Mouse (Mus musculus) kidney, postnatal 0 days (tissue): ENCODE data around the gene Bcl2l13. TPM values are rescaled to one million over a fixed set of nuclear protein-coding genes. Genes with fewer than 3 reads are reported as not detected.

Experiments
- ATAC-seq: fragments of 200-750 bp; cut with Nextera tagmentation; replicated peaks from 2 replicates; pipeline ENCODE4 v1.8.0; 2017; ENCODE audit warnings: low read depth, moderate number of reproducible peaks, moderate TSS enrichment, moderate library complexity; ENCODE audit not compliant: low FRiP score
- DNase-seq: peaks from one replicate; pipeline ENCODE4 v3.0.0-alpha.2; 2016; ENCODE audit warnings: low spot score
- H3K27ac ChIP-seq: fragments of 300-500 bp; sonication (generic); 2 replicates; pipeline ENCODE4 v1.5.1; 2014; ENCODE audit warnings: mild to moderate bottlenecking
- H3K27me3 ChIP-seq: fragments of 300-500 bp; sonication (generic); 2 replicates; pipeline ENCODE4 v1.6.1; 2014; ENCODE audit warnings: low read length, mixed read lengths; ENCODE audit not compliant: insufficient read depth
- H3K36me3 ChIP-seq: fragments of 300-500 bp; sonication (generic); 2 replicates; pipeline ENCODE4 v1.6.1; 2014; ENCODE audit warnings: low read length, mixed read lengths; ENCODE audit not compliant: insufficient read depth
- H3K4me1 ChIP-seq: fragments of 300-500 bp; sonication (generic); replicated peaks from 2 replicates; pipeline ENCODE4 v1.6.1; 2014; ENCODE audit warnings: antibody characterized with exemption, low read length, mixed read lengths; ENCODE audit not compliant: insufficient read depth
- H3K4me2 ChIP-seq: fragments of 300-500 bp; sonication (generic); 2 replicates; pipeline ENCODE4 v1.6.1; 2014; ENCODE audit warnings: mild to moderate bottlenecking, low read length, moderate library complexity, mixed read lengths
- H3K4me3 ChIP-seq: fragments of 300-500 bp; sonication (generic); replicated peaks from 2 replicates; pipeline ENCODE4 v1.5.1; 2014; ENCODE audit warnings: low read depth, low read length
- H3K9ac ChIP-seq: fragments of 300-500 bp; sonication (generic); 2 replicates; pipeline ENCODE4 v1.6.1; 2014; ENCODE audit warnings: low read depth, low read length
- H3K9me3 ChIP-seq: fragments of 300-500 bp; sonication (generic); replicated peaks from 2 replicates; pipeline ENCODE4 v1.6.1; 2016; ENCODE audit warnings: low read length, inconsistent platforms, mixed read lengths
- CTCF ChIP-seq: IDR thresholded peaks from 2 replicates; pipeline ENCODE4 v1.5.1; 2016; ENCODE audit warnings: antibody characterized with exemption, low read depth, mild to moderate bottlenecking, moderate library complexity
- WGBS: fragments of 180-500 bp; shearing (Covaris S2); extraction: QIAGEN DNeasy Blood & Tissue Kit; methylation state at CpG from one replicate; pipeline ENCODE4 v1.1.7; 2014; 5-methylcytosine and 5-hydroxymethylcytosine counted together
- polyA plus RNA-seq: library from polyadenylated mRNA; unstranded; fragments of >200 nt; fragmentation: Nextera tagmentation; extraction: Ambion mirVana; gene quantifications from 2 replicates; pipeline ENCODE4 v1.2.1, GENCODE M21; 2015

The Bcl2l13 gene
- polyA plus RNA-seq, 1 experiment from 2014 or later = 22.4 TPM

DNA sequence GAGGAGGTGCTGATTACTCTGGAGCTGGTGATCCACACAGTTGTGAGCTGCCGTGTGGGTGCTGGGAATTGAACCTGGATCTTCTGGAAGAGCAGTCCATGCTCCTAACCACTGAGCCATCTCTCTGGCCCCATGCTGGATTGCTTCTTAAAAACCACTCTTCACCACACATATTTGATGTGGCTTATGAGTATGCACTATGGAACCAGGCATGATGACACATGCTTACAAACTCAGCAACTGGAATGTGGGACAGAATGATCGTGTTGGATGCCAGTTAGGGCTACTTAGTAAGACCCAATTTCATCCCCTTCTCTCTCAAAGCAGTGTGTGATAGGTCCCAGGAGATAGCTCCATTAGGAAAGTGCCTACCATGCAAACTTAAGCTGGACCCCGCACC, 24.1 kb downstream of the Bcl2l13 start:
- WGBS = 94% methylated on average over 3 of the region's 3 CpGs
- H3K9me3 ChIP-seq = no peaks in the 10 kb centered on the region
- no peak overlapping the region for H3K27ac ChIP-seq
- 0 out of 2 replicates have a peak, but pooled peaks cover 3% of the 10 kb centered on the region for H3K36me3 ChIP-seq
- H3K27me3 ChIP-seq = no peaks in the 10 kb centered on the region
- no peak overlapping the region for H3K9ac ChIP-seq
- no peak for TF ChIP-seq CTCF
- H3K4me2 ChIP-seq = no peak overlapping the region
- ATAC-seq (no peak), DNase-seq (no peak)
- H3K4me3 ChIP-seq = no peak overlapping the region
- H3K4me1 ChIP-seq = no peaks in the 10 kb centered on the region

DNA sequence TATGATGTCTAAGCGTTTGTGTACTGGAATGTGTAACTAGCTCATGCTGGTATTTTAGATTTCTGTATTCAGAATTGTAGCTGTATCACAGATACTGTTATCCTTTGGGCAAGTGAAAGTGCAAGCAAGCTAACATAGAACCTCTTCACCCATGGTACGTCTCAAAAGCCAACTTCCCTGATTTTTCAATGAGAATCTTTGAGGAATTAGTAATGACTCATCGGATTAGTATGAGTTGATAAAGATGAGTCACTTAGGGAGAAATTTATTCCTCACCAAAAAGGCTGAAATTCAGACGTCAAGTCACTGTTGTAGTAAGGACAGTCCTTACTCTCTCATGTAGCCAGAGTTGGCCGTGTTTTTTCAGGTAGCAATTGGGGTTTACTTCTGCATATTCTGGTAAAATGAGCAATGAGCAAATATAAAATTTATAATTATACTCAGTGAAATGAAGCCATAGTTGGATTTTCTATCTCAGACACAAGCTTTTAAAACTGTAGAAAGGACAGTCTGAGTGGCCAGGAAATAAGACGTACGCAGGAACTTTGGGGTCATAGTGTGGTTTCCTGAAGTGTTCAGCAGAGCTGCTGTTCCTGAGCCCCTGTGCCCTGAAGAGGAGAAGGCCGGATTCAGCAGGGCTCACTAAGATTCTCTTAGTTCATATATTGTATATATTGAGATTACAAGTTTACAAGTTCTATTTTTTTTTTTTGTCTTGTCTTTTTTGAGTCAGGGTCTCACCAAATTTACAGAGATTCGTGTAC, 30.2 kb downstream of the Bcl2l13 start:
- H3K27ac ChIP-seq = no peak overlapping the region
- H3K4me3 ChIP-seq = no peak overlapping the region
- no peaks in the 10 kb centered on the region for H3K4me1 ChIP-seq
- TF ChIP-seq CTCF = no peak
- H3K4me2 ChIP-seq = no peak overlapping the region
- no peaks in the 10 kb centered on the region for H3K9me3 ChIP-seq
- H3K27me3 ChIP-seq = no peaks in the 10 kb centered on the region
- 76% methylated on average over 9 of the region's 9 CpGs for WGBS
- 0 out of 2 replicates have a peak, but pooled peaks cover 5% of the 10 kb centered on the region for H3K36me3 ChIP-seq
- no peak overlapping the region for H3K9ac ChIP-seq
- DNase-seq (no peak), ATAC-seq (no peak)

DNA sequence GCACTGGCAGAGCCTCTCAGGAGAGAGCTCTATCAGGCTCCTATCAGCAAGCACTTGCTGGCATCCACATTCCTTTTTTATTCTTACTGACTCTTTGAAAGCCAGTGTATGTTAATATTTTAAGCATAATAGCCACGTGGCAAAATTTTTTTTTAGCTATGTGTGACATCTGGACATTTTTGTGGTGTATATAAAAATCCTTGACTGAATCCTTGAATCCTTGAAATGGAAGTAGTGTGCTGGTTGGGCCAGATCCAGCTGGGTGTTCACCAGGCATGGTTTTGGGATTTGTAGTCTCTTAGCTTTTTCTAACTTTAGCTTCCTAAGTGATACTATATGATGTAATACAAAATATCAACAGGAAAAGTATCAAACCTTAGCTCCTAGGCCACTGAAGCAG, 32.8 kb downstream of the Bcl2l13 start:
- H3K9me3 ChIP-seq = no peaks in the 10 kb centered on the region
- DNase-seq (no peak), ATAC-seq (no peak)
- 71% methylated on average over 1 of the region's 1 CpGs for WGBS
- H3K27me3 ChIP-seq = no peaks in the 10 kb centered on the region
- H3K9ac ChIP-seq = no peak overlapping the region
- H3K4me3 ChIP-seq = no peak overlapping the region
- TF ChIP-seq CTCF = no peak
- H3K27ac ChIP-seq = no peak overlapping the region
- H3K4me2 ChIP-seq = no peak overlapping the region
- 0 out of 2 replicates have a peak, but pooled peaks cover 11% of the 10 kb centered on the region for H3K36me3 ChIP-seq
- H3K4me1 ChIP-seq = no peaks in the 10 kb centered on the region

DNA sequence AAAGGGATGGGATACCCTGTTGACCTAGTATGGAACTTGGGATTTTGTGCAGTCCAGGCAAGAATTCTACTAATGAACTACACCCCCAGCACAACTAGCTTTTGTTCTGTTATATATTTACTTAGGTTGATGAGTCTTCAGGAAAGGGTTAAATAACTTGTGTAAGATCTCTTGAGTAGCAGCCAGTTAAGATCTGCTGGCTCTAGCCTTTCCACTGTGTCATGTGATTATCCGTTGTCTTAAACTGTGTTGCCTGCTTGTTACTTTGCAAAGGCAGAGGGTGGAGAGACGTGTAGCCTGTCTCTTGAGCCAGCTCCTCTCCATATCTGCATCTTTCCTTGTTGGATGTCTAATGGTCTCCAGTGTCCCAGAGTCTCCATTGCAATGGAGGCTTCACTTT, 35.3 kb downstream of the Bcl2l13 start:
- TF ChIP-seq CTCF = no peak
- Histone ChIP-seq H3K27ac (no peak overlapping the region), H3K9me3 (no peaks in the 10 kb centered on the region), H3K4me3 (no peak overlapping the region), H3K9ac (no peak overlapping the region), H3K4me1 (no peaks in the 10 kb centered on the region), H3K27me3 (no peaks in the 10 kb centered on the region), H3K36me3 (peaks cover 8% of the 10 kb centered on the region; the same call in 1 of the 2 replicates), H3K4me2 (no peak overlapping the region)
- ATAC-seq = no peak
- no peak for DNase-seq
- 75% methylated on average over 2 of the region's 2 CpGs for WGBS

- no peak overlapping the region for H3K4me3 ChIP-seq
- H3K27me3 ChIP-seq = no peaks in the 10 kb centered on the region
- no peak for DNase-seq
- no peaks in the 10 kb centered on the region for H3K9me3 ChIP-seq
- no peaks in the 10 kb centered on the region for H3K4me1 ChIP-seq
- H3K36me3 ChIP-seq = peaks cover 15% of the 10 kb centered on the region; the same call in 1 of the 2 replicates
- TF ChIP-seq CTCF = no peak
- H3K27ac ChIP-seq = no peak overlapping the region
- no peak overlapping the region for H3K9ac ChIP-seq
- H3K4me2 ChIP-seq = no peak overlapping the region
- ATAC-seq = no peak
- WGBS = 72% methylated on average over 9 of the region's 9 CpGs
Measured at GRCm38 (mm10) chr6:120873874-120874273, 37.9 kb downstream of the Bcl2l13 start.

DNA sequence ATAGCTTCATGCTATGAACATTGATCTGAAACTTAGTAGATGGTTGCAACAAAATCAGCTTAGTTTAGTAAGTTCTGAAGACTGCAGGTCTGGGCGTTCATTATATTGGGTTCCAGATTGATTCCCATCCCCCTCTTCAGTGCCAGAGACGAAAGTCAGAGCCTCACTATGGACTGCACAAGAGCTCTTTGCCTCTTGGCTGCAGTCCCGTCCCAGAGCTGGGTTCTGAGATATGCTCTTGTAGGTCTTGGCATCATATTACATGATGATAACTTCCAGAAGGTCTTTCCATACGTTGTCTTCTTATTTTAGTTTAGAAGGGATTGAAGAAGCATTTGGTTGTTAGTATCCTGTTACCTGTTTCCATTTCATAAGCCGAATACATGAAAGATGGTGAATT, 43.0 kb downstream of the Bcl2l13 start:
- no peak overlapping the region for H3K9ac ChIP-seq
- no peaks in the 10 kb centered on the region for H3K27me3 ChIP-seq
- H3K4me3 ChIP-seq = no peak overlapping the region
- DNase-seq = no peak
- no peaks in the 10 kb centered on the region for H3K4me1 ChIP-seq
- H3K36me3 ChIP-seq = peaks cover 33% of the 10 kb centered on the region
- no peaks in the 10 kb centered on the region for H3K9me3 ChIP-seq
- no peak overlapping the region for H3K4me2 ChIP-seq
- no peak overlapping the region for H3K27ac ChIP-seq
- no peak for ATAC-seq
- no peak for TF ChIP-seq CTCF
- 76% methylated on average over 5 of the region's 5 CpGs for WGBS
